Mouse (Mus musculus) frontal cortex, postnatal 36 days (tissue): ENCODE measurements around the gene Slc39a2.
"Not testable (repeated sequence)": the region's sequence is repeated elsewhere in the genome, so short reads cannot be mapped to it uniquely, and the experiment has no call there.

Source experiments
- DNase-seq, 2 experiments: peaks; one replicate each; pipeline ENCODE4 v3.0.0; 2022; ENCODE audit warnings: low spot score in 2 of 2

The Slc39a2 gene

DNA sequence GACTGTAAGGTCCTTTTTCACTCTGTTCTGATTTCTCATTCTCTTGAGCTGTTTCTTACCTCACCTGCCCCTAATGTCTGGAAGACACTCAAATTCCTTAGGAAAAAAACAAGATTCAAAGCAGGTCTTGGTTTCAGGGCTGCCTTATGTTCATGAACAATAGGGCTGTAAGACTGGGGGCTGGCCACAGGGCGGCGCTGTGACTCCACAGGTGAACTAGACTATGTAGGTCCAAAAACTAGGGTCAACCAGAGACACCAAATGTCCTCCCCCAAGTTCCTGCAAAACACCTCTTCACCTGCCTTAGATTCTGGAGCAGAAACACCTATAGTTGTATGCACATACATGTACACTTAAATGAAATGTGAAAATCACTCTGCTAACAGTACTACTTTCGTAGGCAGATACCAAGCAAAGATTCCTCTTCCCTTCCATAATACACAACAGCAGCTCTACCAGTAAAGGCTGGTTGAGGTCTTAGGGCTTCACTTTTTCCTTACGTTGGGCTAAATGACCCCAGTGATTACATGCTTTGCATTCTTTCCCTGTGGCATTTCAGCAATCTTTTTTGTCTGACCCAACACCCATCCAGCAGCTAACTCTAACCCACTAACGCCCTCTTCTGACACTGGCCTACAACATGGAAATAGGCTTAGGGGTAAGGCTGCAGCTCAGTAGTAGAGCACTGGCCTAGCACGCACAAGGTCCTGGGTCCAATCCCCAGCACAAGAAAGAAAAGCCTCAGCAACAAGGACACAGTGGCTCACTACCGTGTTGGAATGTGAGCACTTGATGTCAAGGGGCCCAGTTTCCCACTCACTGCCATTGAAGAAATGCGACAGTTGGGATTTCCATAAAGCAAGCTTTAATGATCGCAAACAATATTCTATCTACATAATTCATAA, 10.4 kb downstream of the Slc39a2 start:
- DNase-seq, result peak; percentile 75

DNA sequence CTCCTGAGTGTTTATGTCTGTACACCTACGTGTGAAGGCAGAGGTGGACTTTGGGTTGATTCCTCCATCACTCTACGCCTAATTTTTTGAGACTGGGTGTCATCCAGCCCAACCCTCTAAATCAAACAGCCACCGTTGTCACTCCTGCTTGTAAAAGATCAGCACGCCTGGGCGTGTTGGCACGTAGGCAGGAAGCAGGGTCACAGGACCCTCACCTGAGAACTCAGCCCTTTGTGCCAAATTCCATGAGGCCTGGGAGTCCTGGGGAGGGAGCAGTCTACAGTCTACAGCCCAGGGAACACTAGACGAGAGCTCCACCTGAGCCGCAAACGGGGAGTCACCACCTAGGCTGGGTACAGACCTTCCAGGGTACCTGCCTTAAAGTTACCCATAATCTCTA, 11.1 kb downstream of the Slc39a2 start:
- no peak for DNase-seq

DNA sequence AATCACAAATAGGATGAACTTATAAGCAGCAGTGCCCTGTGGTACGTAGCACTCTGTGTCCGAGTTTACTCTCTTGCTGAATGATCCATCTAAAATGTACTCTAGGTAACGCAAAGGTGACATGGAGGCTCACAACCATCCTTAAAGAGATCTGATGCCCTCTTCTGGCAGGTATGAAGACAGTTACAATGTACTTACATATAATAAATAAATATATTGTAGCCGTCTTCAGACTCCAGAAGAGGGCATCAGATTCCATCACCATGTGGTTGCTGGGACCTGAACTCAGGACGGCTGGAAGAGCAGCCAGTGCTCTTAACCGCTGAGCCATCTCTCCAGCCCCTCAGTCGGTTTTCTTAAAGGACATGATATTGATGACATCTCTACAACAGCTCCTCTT, 12.0 kb downstream of the Slc39a2 start:
- DNase-seq, result no peak

DNA sequence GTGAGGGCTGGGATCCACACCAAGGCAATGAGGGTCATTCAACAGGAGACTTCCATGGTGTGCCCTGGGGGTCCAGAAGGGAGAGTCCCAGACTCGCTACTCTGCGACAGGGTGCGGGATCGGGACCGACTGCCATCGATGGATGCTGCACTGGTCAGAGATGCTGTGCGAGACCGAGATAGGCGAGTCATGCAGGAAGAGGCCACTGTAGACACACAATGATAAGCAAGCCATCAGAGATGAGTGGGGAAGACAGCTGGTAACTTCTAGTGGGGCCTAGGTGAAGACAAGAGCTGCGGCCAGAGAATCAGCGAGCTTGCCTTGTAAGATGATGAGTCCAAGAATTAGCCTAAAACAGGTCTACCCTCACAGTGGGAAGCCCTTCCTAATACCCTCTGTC, 13.4 kb downstream of the Slc39a2 start:
- DNase-seq, result no peak

- DNase-seq, result no peak
Observed at GRCm38 (mm10) chr14:51911301-51911700, 18.6 kb downstream of the Slc39a2 start.

GRCm38 (mm10) chr14:51912391-51913061, 19.8 kb downstream of the Slc39a2 start:
- DNase-seq, result no peak

- peak; percentile 44 to 58 for DNase-seq
Observed at GRCm38 (mm10) chr14:51913062-51913959, 20.6 kb downstream of the Slc39a2 start.

GRCm38 (mm10) chr14:51913960-51914762, 21.5 kb downstream of the Slc39a2 start, which contains the start of gene Ndrg2:
TSS of gene Ndrg2 (minus strand) at chr14:51914158.
- DNase-seq, result peak; percentile 68 to 71

DNA sequence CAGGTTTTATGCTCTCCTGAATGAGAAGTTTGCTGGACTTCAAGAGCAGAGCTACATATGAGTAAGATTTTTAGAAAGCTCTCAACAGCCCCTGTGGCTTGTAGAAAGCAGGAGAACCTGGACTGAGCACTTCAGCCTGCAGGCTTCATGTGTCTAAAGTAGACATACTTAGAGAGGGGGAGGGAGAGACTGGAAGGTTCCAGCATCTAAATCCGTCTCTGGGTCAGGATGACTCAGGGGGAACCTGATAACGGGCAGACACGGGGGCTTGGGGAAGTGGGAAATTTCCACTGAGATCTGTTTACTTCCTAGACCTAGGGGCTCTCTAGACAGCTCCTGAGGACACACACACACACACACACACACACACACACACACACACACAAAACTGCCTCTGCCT, 22.3 kb downstream of the Slc39a2 start:
- no peak for DNase-seq

DNA sequence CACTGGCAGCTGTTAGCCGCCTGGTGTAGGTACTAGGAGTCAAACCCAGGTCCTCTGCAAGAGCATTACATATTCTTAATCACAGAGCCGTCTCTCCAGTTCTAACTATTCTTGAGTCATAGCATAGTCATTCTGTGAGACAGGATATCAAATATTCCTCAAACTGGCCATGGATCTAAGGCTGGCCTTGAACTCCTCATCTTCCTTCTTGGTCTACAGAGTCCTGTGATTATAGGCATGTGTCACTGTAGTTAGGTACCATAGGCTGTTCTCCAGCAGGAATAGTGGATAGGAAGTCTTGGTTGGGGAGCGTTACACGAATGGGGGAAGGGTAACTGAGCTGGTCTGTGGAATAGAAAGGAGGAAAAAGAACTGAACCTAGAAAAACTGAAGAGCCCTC, 23.9 kb downstream of the Slc39a2 start:
- no peak for DNase-seq

DNA sequence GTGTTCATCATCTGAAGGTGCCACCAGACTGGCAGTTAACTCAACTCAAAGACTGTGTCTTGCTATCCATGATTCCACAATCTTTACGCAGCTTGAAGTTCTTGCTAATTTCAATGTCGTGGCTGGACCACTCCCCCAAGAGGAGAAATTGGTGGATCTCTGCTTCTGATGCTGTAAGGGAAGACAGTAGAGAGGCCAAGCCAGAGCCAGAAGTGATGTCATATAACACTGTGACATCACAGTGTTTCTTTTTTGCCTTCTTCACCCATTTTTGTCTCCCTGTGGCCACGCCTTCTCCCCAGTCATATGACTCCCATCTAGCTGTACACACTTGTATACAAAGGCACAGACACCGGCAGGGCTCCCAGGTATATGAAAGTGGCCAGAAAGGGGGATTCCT, 25.4 kb downstream of the Slc39a2 start, which contains the start of gene Tppp2:
Gene Tppp2, plus strand, starts transcription at position 301 of the 400 bp plus-strand sequence.
- DNase-seq, result no peak

- no peak for DNase-seq
Observed at GRCm38 (mm10) chr14:51918966-51919365, 26.3 kb downstream of the Slc39a2 start.

GRCm38 (mm10) chr14:51921759-51922570, 29.3 kb downstream of the Slc39a2 start:
- DNase-seq, result peak; percentile 52 to 62

- DNase-seq, result no peak
Observed at GRCm38 (mm10) chr14:51922571-51922865, 29.8 kb downstream of the Slc39a2 start, which contains the start of gene Rnase13. TSS of gene Rnase13 (minus strand) at chr14:51922773.

DNA sequence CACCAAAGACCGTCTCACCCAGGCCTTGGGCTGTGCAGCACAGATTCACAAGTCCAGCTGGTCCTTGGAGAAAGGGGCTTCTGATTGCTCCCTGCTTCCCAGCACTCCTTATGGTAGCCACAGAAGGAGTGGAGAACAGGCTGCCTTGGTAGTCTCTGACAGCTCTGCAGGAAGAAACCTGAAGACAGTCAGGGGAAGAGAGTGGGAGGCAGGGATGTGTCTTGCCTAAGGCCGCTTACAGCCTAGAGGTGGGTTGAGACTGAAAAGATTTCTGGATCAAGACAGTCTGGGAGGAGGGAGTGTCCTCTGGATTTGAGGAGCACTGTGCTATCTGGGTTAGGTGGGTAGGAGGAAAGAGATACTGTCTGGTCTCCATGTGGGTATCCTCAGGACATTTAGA, 30.2 kb downstream of the Slc39a2 start:
- no peak for DNase-seq

DNA sequence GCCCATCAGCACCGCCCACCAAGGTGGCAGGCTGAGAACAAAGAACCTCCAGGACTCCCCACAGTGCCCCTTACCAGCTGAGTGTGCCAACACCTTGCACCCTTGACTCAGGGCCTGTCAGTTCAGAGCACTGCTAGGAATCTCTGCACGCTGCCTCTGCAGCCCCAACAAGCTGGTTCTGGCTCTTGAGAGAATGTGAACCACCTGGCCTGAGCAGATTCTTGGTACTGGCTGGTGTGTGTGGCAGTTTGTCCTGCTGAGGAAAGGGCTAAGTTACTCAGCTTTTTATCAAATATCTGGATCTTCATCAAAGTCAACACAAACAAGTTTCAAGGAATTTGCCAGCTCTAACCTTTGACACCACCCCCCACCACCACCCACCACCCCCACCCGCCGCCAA, 30.8 kb downstream of the Slc39a2 start:
- no peak for DNase-seq

DNA sequence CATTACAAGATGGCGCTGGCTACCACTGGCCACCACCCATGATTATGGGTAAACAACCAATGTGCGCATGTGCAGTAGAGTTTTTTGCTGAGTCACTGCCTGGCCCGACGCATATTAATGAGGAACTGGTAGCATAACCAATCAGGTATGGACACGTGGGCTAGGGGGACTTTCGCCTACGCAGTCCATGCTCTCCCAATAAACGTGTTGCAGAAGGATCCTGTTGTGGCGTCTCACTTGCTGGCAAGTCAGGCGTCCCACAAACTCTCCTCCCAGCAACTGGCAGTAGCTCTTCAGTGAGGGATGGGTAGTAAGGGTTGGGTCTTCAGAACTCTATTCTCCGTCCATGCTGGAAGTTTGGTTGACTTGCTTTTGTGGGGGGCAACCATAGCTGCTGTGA, 34.2 kb downstream of the Slc39a2 start:
- DNase-seq, result not testable (repeated sequence)

DNA sequence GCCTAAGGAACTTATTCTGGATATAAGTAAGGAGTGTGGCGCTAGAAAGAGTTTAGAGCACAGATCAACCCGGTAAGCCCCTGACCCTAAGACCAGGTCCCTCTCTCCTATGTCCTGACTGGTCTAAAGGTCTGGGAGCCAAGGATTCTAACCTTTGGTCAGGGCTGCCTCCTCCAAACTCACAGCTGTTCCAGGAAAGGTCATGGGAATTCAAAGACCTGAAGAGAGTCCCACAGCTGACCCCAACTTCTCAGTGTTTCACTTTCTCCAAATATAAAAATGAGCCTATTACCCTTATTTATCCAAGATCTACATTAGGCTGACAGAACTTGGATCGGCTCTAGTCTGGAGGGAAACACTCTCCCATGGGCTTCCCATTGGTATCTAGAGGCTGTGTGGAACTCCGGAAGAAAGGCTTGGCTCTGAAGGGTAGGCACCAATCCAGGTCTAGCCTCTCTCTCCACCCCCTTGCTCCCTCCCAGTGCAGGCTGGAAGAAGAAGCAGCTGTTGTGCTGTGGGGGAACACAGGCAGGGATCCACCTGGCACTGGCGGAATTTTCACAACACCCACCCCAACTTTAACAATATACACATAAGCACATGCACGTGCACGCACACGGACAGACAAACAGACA, 36.7 kb downstream of the Slc39a2 start:
- DNase-seq, result peak; percentile 70 to 73

DNA sequence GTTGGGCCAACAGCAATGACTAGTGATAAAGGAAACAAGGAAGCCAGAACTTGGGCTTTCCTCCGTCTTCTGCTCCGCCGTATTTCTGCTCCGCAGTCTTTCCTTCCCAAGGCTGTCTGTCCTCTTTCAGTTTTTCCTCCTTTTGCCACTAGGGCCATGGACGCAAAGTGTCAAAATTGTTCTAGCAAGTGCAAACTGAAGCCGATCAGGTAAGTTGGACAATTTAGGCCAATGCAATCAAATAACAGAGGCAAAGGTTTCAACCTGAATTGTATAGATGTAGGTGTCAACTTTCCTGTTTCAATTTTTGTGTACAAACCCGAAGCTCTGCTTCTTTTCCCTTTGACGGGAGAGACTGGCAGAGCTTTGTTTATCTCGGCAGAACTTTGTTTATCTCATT, 37.3 kb downstream of the Slc39a2 start:
- no peak for DNase-seq

- DNase-seq, result peak; percentile 57 to 74
Observed at GRCm38 (mm10) chr14:51930824-51931223, 38.1 kb downstream of the Slc39a2 start.
